Mouse (Mus musculus) neural tube, embryonic 11.5 days (tissue): ENCODE measurements around the gene Sp100. TPM values are rescaled to one million over a fixed set of nuclear protein-coding genes. Genes with fewer than 3 reads are reported as not detected.

Experiments used
- ATAC-seq: fragments of 200-750 bp; cut with Nextera tagmentation; 2 replicates; pipeline ENCODE4 v1.8.0; 2017; ENCODE audit warnings: moderate number of reproducible peaks, mild to moderate bottlenecking, moderate TSS enrichment, moderate library complexity; ENCODE audit not compliant: insufficient read depth, low FRiP score, low TSS enrichment
- DNase-seq: peaks from one replicate; pipeline ENCODE4 v3.0.0-alpha.2; 2015; ENCODE audit warnings: low spot score
- H3K27ac ChIP-seq: fragments of 300-500 bp; sonication (generic); 2 replicates; pipeline ENCODE4 v1.5.1; 2014; ENCODE audit warnings: low read depth, mild to moderate bottlenecking, low read length
- H3K27me3 ChIP-seq: fragments of 300-500 bp; sonication (generic); 2 replicates; pipeline ENCODE4 v1.6.1; 2014; ENCODE audit warnings: mild to moderate bottlenecking, low read length, mixed read lengths; ENCODE audit not compliant: control insufficient read depth, insufficient read depth
- H3K36me3 ChIP-seq: fragments of 300-500 bp; sonication (generic); 2 replicates; pipeline ENCODE4 v1.6.1; 2014; ENCODE audit warnings: mild to moderate bottlenecking, low read length, moderate library complexity, mixed read lengths; ENCODE audit not compliant: control insufficient read depth, insufficient read depth
- H3K4me1 ChIP-seq: fragments of 300-500 bp; sonication (generic); 2 replicates; pipeline ENCODE4 v1.6.1; 2014; ENCODE audit warnings: low read length, mixed read lengths; ENCODE audit not compliant: control insufficient read depth, insufficient read depth
- H3K4me2 ChIP-seq: fragments of 300-500 bp; sonication (generic); 2 replicates; pipeline ENCODE4 v1.6.1; 2014; ENCODE audit warnings: low read depth, mild to moderate bottlenecking, moderate library complexity
- H3K4me3 ChIP-seq: fragments of 300-500 bp; sonication (generic); 2 replicates; pipeline ENCODE4 v1.5.1; 2014; ENCODE audit warnings: low read depth, low read length
- H3K9ac ChIP-seq: fragments of 300-500 bp; sonication (generic); 2 replicates; pipeline ENCODE4 v1.6.1; 2014; ENCODE audit warnings: mild to moderate bottlenecking, low read length
- H3K9me3 ChIP-seq: fragments of 300-500 bp; sonication (generic); 2 replicates; pipeline ENCODE4 v1.6.1; 2016; ENCODE audit warnings: low read length; ENCODE audit not compliant: control insufficient read depth
- whole genome bisulfite sequencing: fragments of 180-500 bp; shearing (Covaris S2); extraction: QIAGEN DNeasy Blood & Tissue Kit; methylation state at CpG from one replicate; pipeline ENCODE4 v1.1.7; 2014; 5-methylcytosine and 5-hydroxymethylcytosine counted together
- polyA plus RNA-seq: library from polyadenylated mRNA; unstranded; fragments of >200 nt; fragmentation: Nextera tagmentation; extraction: Ambion mirVana; gene quantifications from 2 replicates; pipeline ENCODE4 v1.2.1, GENCODE M21; 2014

The Sp100 gene
- polyA plus RNA-seq, 1 experiment from 2014 or later = 0.33 TPM

GRCm38 (mm10) chr1:85746511-85746910 is 96.7 kb downstream of the Sp100 start:
- ATAC-seq = no peak
- no peak for DNase-seq
- Histone ChIP-seq H3K36me3 (no peaks in the 10 kb centered on the region), H3K9me3 (no peaks in the 10 kb centered on the region), H3K27ac (no peak overlapping the region), H3K4me1 (peaks cover 4% of the 10 kb centered on the region; the same call in 1 of the 2 replicates), H3K27me3 (no peaks in the 10 kb centered on the region), H3K9ac (no peak overlapping the region), H3K4me2 (no peak overlapping the region), H3K4me3 (no peak overlapping the region)
- 93% methylated on average over 5 of the region's 5 CpGs for WGBS

GRCm38 (mm10) chr1:85749829-85750228 is 100.0 kb downstream of the Sp100 start:
- 76% methylated on average over 2 of the region's 2 CpGs for WGBS
- Histone ChIP-seq H3K4me2 (no peak overlapping the region), H3K4me1 (no peaks in the 10 kb centered on the region), H3K9ac (no peak overlapping the region), H3K4me3 (no peak overlapping the region), H3K27ac (no peak overlapping the region), H3K9me3 (no peaks in the 10 kb centered on the region), H3K27me3 (no peaks in the 10 kb centered on the region), H3K36me3 (no peaks in the 10 kb centered on the region)
- ATAC-seq (no peak), DNase-seq (no peak)

- Histone ChIP-seq H3K4me1 (no peaks in the 10 kb centered on the region), H3K4me2 (no peak overlapping the region), H3K36me3 (no peaks in the 10 kb centered on the region), H3K9ac (no peak overlapping the region), H3K27me3 (no peaks in the 10 kb centered on the region), H3K9me3 (no peaks in the 10 kb centered on the region), H3K27ac (no peak overlapping the region), H3K4me3 (no peak overlapping the region)
- WGBS = 90% methylated on average over 4 of the region's 4 CpGs
- no peak for DNase-seq
- no peak for ATAC-seq
Measured at GRCm38 (mm10) chr1:85750650-85751049, 100.9 kb downstream of the Sp100 start.

- WGBS = 65% methylated on average over 6 of the region's 6 CpGs
- no peak overlapping the region for H3K9ac ChIP-seq
- no peak overlapping the region for H3K4me2 ChIP-seq
- no peak overlapping the region for H3K27ac ChIP-seq
- ATAC-seq = no peak
- no peaks in the 10 kb centered on the region for H3K4me1 ChIP-seq
- H3K27me3 ChIP-seq = no peaks in the 10 kb centered on the region
- H3K4me3 ChIP-seq = no peak overlapping the region
- H3K36me3 ChIP-seq = no peaks in the 10 kb centered on the region
- DNase-seq = no peak
- H3K9me3 ChIP-seq = no peaks in the 10 kb centered on the region
Measured at GRCm38 (mm10) chr1:85751494-85751893, 101.7 kb downstream of the Sp100 start.

- H3K27me3 ChIP-seq = no peaks in the 10 kb centered on the region
- no peaks in the 10 kb centered on the region for H3K4me1 ChIP-seq
- H3K27ac ChIP-seq = no peak overlapping the region
- no peak overlapping the region for H3K4me2 ChIP-seq
- ATAC-seq = no peak
- H3K9ac ChIP-seq = no peak overlapping the region
- DNase-seq = no peak
- WGBS = 89% methylated on average over 11 of the region's 11 CpGs
- no peaks in the 10 kb centered on the region for H3K36me3 ChIP-seq
- H3K9me3 ChIP-seq = no peaks in the 10 kb centered on the region
- no peak overlapping the region for H3K4me3 ChIP-seq
Measured at GRCm38 (mm10) chr1:85751932-85752680, 102.3 kb downstream of the Sp100 start.

- no peak overlapping the region for H3K4me2 ChIP-seq
- no peak overlapping the region for H3K27ac ChIP-seq
- no peaks in the 10 kb centered on the region for H3K36me3 ChIP-seq
- 81% methylated on average over 6 of the region's 6 CpGs for WGBS
- no peaks in the 10 kb centered on the region for H3K9me3 ChIP-seq
- no peaks in the 10 kb centered on the region for H3K27me3 ChIP-seq
- DNase-seq (no peak), ATAC-seq (no peak)
- no peak overlapping the region for H3K9ac ChIP-seq
- no peaks in the 10 kb centered on the region for H3K4me1 ChIP-seq
- no peak overlapping the region for H3K4me3 ChIP-seq
Measured at GRCm38 (mm10) chr1:85757531-85758230, 107.9 kb downstream of the Sp100 start.

- H3K27me3 ChIP-seq = no peaks in the 10 kb centered on the region
- no peak for ATAC-seq
- H3K4me1 ChIP-seq = no peaks in the 10 kb centered on the region
- WGBS = 36% methylated on average over 14 of the region's 14 CpGs
- H3K27ac ChIP-seq = no peak overlapping the region
- H3K9me3 ChIP-seq = no peaks in the 10 kb centered on the region
- DNase-seq = no peak
- H3K9ac ChIP-seq = no peak overlapping the region
- H3K4me3 ChIP-seq = no peak overlapping the region
- H3K4me2 ChIP-seq = no peak overlapping the region
- H3K36me3 ChIP-seq = no peaks in the 10 kb centered on the region
Measured at GRCm38 (mm10) chr1:85758231-85758968, 108.6 kb downstream of the Sp100 start.

- DNase-seq (no peak), ATAC-seq (no peak)
- Histone ChIP-seq H3K4me2 (no peak overlapping the region), H3K4me1 (no peaks in the 10 kb centered on the region), H3K9ac (no peak overlapping the region), H3K9me3 (no peaks in the 10 kb centered on the region), H3K27me3 (no peaks in the 10 kb centered on the region), H3K27ac (no peak overlapping the region), H3K4me3 (no peak overlapping the region), H3K36me3 (no peaks in the 10 kb centered on the region)
- 25% methylated on average over 1 of the region's 1 CpGs for whole genome bisulfite sequencing
Measured at GRCm38 (mm10) chr1:85758969-85759293, 109.1 kb downstream of the Sp100 start.
